9 mouse cellular contexts compared by ENCODE assay signal in the genomic region with DNA sequence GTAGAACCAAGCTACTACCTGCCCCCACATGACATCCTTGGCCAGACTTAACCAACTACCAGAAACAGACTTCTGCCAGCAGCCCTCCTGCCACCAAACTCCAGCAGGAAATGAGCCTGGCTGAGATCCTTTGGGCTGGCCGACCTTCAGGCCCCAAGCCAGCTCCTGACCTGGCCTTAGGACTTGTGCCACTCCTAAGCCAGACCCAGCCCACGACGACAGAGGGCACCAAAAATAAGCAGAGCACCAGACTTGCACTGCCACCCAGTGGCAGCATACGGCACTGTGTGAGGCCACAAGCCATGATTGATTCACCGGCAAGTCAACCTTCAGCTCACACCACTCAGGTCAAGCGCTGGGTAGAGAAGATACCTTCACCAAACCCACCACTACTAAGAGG. TPM values are rescaled to one million over a fixed set of nuclear protein-coding genes. Genes with fewer than 3 reads are reported as not detected.
DNase-seq lines count a peak whose midpoint lies in the region; ATAC-seq lines count a peak whose summit lies in the region.
"Had no signal": no experiment of that assay in that cellular context is flagged by ENCODE, and none has a peak within 500 bp of the region (broad histone marks: within the 10 kb centered on the region; RNA-seq: fewer than 3 reads in every experiment).

No protein-coding gene starts in this region.

- no peak overlapping the region for H3K4me2 ChIP-seq in kidney, embryonic 14.5 days (replicated peaks; ENCODE audit: low read depth, low read length)
- peak overlapping the region; percentile 60 for H3K4me2 ChIP-seq in liver, embryonic 15.5 days
- H3K4me2 ChIP-seq: limb, embryonic 12.5 days had no signal

- no peaks in the 10 kb centered on the region for H3K27me3 ChIP-seq in kidney, embryonic 14.5 days (ENCODE audit: control insufficient read depth, insufficient read depth, low read length)
- H3K27me3 ChIP-seq in liver, embryonic 15.5 days, result no peaks in the 10 kb centered on the region
- H3K27me3 ChIP-seq: limb, embryonic 12.5 days had no signal

- peak; percentile 86 for DNase-seq in R1 (ENCODE audit: low read depth, low spot score)
- DNase-seq in cerebellum, postnatal 25 days, result peak; percentile 90 to 93
- DNase-seq in heart, adult 11 months, result peak; percentile 97
- DNase-seq in right cerebral cortex, adult 2 months (ENCODE audit: low spot score in 2 of 2), result peak; percentile 73 to 78
- DNase-seq in urinary bladder, postnatal 36 days (ENCODE audit: low spot score in 2 of 2), result peak; percentile 40 to 73

- WGBS in kidney, embryonic 14.5 days, result 28% methylated on average over 6 of the region's 6 CpGs
- 21% methylated on average over 6 of the region's 6 CpGs for WGBS in liver, embryonic 15.5 days (ENCODE audit: insufficient replicate concordance)

- ATAC-seq in CD4-positive, CD25-positive, alpha-beta regulatory T cell, adult 4 months, result peak; percentile 67
- ATAC-seq in kidney, embryonic 14.5 days (ENCODE audit: low FRiP score, low TSS enrichment), result peak; percentile 33; the same call in 1 of the 2 replicates
- ATAC-seq in liver, embryonic 15.5 days (ENCODE audit: insufficient read depth), result peak; percentile 41

- no peak overlapping the region for H3K9ac ChIP-seq in kidney, embryonic 14.5 days (ENCODE audit: low read depth, low read length)
- peak overlapping the region; percentile 38 for H3K9ac ChIP-seq in liver, embryonic 15.5 days
- H3K9ac ChIP-seq: limb, embryonic 12.5 days had no signal

- H3K27ac ChIP-seq in kidney, embryonic 14.5 days (ENCODE audit: low read depth, low read length), result no peak overlapping the region
- peak overlapping the region; percentile 86 for H3K27ac ChIP-seq in liver, embryonic 15.5 days (replicated peaks)
- H3K27ac ChIP-seq: limb, embryonic 12.5 days had no signal

- no peak overlapping the region for H3K4me3 ChIP-seq in kidney, embryonic 14.5 days (ENCODE audit: low read length)
- H3K4me3 ChIP-seq in liver, embryonic 15.5 days (replicated peaks), result peak overlapping the region; percentile 21
- H3K4me3 ChIP-seq: limb, embryonic 12.5 days had no signal

- H3K36me3 ChIP-seq in kidney, embryonic 14.5 days (ENCODE audit: control insufficient read depth, insufficient read depth, low read length), result peaks cover 72% of the 10 kb centered on the region
- peaks cover 84% of the 10 kb centered on the region for H3K36me3 ChIP-seq in liver, embryonic 15.5 days (replicated peaks)

- H3K9me3 ChIP-seq in kidney, embryonic 14.5 days (ENCODE audit: control insufficient read depth, low read length), result no peaks in the 10 kb centered on the region
- no peaks in the 10 kb centered on the region for H3K9me3 ChIP-seq in liver, embryonic 15.5 days (replicated peaks)
- H3K9me3 ChIP-seq: limb, embryonic 12.5 days had no signal

- H3K4me1 ChIP-seq in kidney, embryonic 14.5 days (ENCODE audit: control insufficient read depth, insufficient read depth, low read length), result peaks cover 25% of the 10 kb centered on the region
- peaks cover 76% of the 10 kb centered on the region for H3K4me1 ChIP-seq in liver, embryonic 15.5 days (replicated peaks)

RNA-seq across cellular contexts. Expression of a gene that starts 6.4 kb away (rescaled TPM):
- 100 to 1,000 TPM in 1 of 2 experiments, 10 to 100 TPM in 1; 95.0 to 107 TPM for polyA plus RNA-seq in CD4-positive, CD25-positive, alpha-beta regulatory T cell, adult 4 months (2017; shearing (Covaris generic))
- 61.0 and 69.3 TPM in 2 replicates for polyA plus RNA-seq in kidney, embryonic 14.5 days (2014; fragmentation: Nextera tagmentation; extraction: Ambion mirVana)
- polyA plus RNA-seq in liver, embryonic 15.5 days (2015; fragmentation: Nextera tagmentation; extraction: Ambion mirVana), result 105 and 129 TPM in 2 replicates

RNA-seq across cellular contexts. Expression of a gene that starts 50.9 kb away (rescaled TPM):
- 10 to 100 TPM; 30.2 to 30.5 TPM for polyA plus RNA-seq in CD4-positive, CD25-positive, alpha-beta regulatory T cell, adult 4 months (2017; shearing (Covaris generic))
- polyA plus RNA-seq in kidney, embryonic 14.5 days (2014; fragmentation: Nextera tagmentation; extraction: Ambion mirVana), result 20.7 and 24.1 TPM in 2 replicates
- polyA plus RNA-seq in liver, embryonic 15.5 days (2015; fragmentation: Nextera tagmentation; extraction: Ambion mirVana), result 13.8 and 16.2 TPM in 2 replicates
